Mouse (Mus musculus) adipocyte (in vitro differentiated cells): ENCODE measurements around the gene Lrrc10b.

Source experiments
- DNase-seq: peaks from one replicate; pipeline ENCODE4 v3.0.0-alpha.2; 2016; ENCODE audit warnings: low spot score

Gene Lrrc10b

GRCm38 (mm10) chr19:10456752-10457483 lies at the start of gene Lrrc10b:
Lrrc10b (minus strand) TSS chr19:10457473.
- DNase-seq, result no peak

GRCm38 (mm10) chr19:10502571-10502970 lies 45.3 kb upstream of the Lrrc10b start:
- DNase-seq, result peak; percentile 59

GRCm38 (mm10) chr19:10500581-10500980 lies 43.3 kb upstream of the Lrrc10b start:
- DNase-seq, result no peak

GRCm38 (mm10) chr19:10497512-10498160 lies 40.4 kb upstream of the Lrrc10b start:
- DNase-seq, result peak; percentile 32

DNA sequence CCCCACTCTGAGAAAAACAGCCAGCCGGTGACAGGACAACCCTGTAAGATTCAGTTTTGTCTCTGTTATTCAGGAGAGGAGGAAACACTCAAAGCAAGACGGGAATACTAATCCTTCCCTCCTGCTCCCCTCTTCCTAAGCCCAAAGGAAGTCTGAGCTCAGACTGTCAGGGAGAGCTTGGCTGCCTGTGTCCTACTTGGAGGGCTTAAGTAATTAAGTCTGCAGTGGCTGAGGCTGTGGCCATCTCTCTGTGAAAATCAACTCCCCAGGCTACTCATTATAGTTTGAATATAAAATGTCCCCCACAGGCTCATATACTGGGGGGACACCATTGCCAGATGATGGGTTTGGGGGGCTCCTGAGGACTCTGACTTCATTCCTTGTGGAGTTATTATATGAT lies 39.7 kb upstream of the Lrrc10b start:
- no peak for DNase-seq

DNA sequence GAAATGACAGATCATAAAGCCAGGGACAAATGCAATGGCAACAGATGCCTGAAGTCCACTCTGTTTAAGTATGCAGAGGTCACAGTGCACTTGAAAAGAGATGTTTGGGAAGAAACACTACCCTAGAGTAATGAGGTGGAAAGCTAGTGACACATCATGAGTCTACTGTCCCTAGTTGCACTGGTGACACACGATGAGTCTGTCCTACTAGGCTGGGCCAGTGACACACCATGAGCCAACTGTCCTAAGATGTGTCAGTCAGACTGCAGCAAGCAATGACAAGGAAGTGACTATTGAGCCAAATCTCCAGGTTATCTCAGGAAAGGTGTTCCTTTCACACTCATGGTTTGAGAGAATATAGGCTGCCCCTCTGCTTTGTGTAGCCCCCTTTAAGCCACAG lies 38.4 kb upstream of the Lrrc10b start:
- DNase-seq, result no peak

- peak; percentile 78 for DNase-seq
Observed at GRCm38 (mm10) chr19:10486264-10486738, 29.0 kb upstream of the Lrrc10b start.

- no peak for DNase-seq
Observed at GRCm38 (mm10) chr19:10482703-10483102, 25.4 kb upstream of the Lrrc10b start, which contains the start of gene Ppp1r32. Ppp1r32 (minus strand) TSS chr19:10482928.

GRCm38 (mm10) chr19:10479541-10479940 lies 22.3 kb upstream of the Lrrc10b start:
- no peak for DNase-seq

DNA sequence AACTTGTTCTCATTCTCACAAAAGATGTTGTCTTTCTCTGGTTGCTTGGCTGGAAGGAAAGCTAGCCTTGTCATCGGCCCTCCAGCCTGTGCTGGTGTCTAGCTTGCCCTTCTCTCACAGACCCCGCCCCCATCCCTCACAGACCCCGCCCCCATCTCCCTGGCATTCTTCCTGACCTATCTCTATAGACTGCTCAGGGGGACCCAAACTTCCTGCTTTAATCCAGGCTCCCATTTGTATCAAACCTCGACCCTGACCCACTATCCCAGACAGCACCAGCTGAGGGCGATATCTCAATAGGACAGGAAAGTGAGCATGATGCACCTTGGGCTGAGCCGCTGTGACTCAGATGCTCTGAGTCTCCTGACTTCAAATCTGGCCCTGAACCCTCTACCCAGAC lies 16.5 kb upstream of the Lrrc10b start:
- DNase-seq, result no peak

DNA sequence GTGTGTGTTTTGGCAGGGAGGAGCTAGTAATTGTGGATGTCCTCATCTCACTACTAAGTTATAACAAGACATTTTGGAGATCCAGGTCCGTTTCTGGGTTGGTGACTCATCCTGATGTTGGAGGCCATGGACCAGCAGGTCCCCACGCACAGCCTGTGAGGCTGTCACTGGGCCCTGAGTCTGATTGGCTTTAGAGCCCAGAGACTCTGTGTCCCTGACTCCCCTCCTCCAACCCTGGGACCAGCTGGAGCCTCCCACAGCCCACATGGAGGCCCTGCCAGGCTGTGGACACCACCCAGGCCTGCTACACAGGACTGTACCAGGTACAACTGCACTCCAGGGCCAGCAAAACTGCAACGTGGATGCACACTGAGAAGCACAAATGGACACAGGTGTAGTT lies 15.7 kb upstream of the Lrrc10b start:
- DNase-seq, result no peak

GRCm38 (mm10) chr19:10469171-10469658 lies 11.9 kb upstream of the Lrrc10b start:
- no peak for DNase-seq

GRCm38 (mm10) chr19:10464427-10464826 lies 7.2 kb upstream of the Lrrc10b start:
- no peak for DNase-seq

DNA sequence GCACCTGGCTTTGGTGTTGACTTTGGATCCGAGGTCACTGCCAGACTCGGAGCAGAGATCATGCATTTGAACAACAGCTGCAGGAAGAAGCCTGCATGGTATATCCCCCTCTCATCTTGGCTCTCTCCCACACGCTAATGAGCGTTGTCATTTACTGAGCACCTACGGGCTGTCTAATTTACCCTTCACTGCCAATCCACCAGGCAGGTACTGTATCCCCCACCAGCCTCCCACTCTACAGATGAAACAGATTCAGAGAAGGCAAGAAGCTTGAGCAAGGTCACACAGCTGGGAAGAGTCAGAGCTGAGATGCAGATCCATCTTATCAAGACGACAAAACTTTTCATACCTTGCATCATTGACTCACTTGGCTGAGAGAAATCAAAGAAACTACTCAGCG lies 4.3 kb upstream of the Lrrc10b start:
- DNase-seq, result no peak

- no peak for DNase-seq
Observed at GRCm38 (mm10) chr19:10459907-10460306, 2.6 kb upstream of the Lrrc10b start.

- peak; percentile 63 for DNase-seq
Observed at GRCm38 (mm10) chr19:10458096-10458495, 823 bp upstream of the Lrrc10b start.

DNA sequence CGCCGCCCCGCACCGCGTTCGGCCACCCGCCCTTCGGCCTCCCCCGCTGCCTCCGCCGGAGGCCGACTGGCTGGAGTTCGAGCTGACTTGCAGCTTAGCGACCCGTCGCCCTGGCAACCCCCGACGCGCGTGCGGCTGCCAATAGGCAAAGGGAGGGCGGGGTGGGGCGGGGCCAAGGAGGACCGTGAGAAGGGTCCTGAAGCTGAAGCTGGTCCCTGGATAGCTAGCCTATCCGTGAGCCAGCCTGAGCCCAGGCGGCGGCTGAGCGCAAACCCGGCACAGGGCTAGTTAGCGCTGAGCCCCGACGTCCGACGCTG lies 169 bp upstream of the Lrrc10b start:
- DNase-seq, result no peak

- DNase-seq, result no peak
Observed at GRCm38 (mm10) chr19:10455437-10455806, 1.9 kb downstream of the Lrrc10b start.

DNA sequence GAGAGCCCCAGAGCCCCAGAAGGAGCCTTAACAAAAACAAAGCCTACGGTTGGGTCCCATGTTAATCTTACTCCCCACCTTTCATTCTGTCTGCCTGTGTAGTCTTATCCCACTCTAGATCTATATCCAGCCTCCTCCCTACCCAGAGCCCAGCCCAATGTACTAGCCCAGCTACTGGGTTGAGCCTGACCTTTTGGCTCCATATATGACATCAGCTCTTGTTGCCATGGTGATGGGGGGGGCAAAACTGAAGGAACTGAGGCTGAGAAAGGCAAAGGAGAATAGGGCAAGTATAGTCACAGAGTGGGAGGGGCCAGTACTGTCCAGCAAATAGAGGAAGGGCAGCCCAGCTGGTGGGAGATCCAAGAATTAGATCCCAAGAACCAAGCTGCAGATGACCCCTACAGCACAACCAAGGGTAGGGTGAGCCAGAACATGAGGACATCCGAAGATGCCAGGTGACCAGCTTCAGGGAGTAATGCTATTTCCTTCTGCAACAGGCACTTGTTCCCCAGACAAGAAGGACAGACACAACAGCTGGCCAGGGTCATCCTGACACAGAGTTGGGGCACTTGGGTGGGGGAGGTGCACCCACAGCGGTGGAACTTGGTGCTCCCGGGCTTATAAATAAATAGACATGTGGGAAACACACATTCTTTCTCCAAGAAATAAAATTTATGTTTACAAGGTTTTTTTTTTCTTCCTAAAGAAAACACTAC lies 2.4 kb downstream of the Lrrc10b start:
- DNase-seq, result no peak

DNA sequence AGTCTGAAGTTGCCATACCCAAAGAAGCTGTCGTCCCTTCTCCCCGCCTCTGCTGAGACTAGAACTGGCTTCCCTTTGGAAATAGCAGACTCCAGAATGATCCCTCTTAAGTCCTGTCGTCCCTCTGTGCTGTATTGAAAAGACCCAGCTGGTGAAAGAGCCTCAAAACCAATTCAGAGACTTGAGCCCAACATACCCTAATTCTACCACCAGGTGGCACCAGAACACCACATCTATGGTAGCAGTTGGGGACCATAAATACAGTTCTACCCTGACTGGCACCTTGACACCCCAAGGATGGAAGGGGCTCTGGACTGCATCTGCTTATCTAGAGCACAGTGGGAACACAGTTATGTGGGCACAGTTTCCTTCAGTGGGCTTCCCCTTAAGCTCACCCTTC lies 7.6 kb downstream of the Lrrc10b start:
- DNase-seq, result peak; percentile 84

- no peak for DNase-seq
Observed at GRCm38 (mm10) chr19:10449190-10449589, 8.1 kb downstream of the Lrrc10b start.

GRCm38 (mm10) chr19:10448275-10448674 lies 9.0 kb downstream of the Lrrc10b start:
- DNase-seq, result no peak
